15 mouse cellular contexts compared by ENCODE assay signal in genomic region chr1:164713798-164714551, GRCm38 (mm10).
A peak's percentile ranks its signal among the peaks of the same experiment; 100 is the strongest.
DNase-seq lines count a peak whose midpoint lies in the region; ATAC-seq and TF ChIP-seq lines count a peak whose summit lies in the region.
"Had no signal": no experiment of that assay in that cellular context is flagged by ENCODE, and none has a peak within 500 bp of the region (broad histone marks: within the 10 kb centered on the region; RNA-seq: fewer than 3 reads in every experiment).

No protein-coding gene starts in this region.

- H3K36me3 ChIP-seq in intestine, postnatal 0 days (ENCODE audit: control insufficient read depth, insufficient read depth) = no peaks in the 10 kb centered on the region
- no peaks in the 10 kb centered on the region for H3K36me3 ChIP-seq in liver, embryonic 12.5 days
- no peaks in the 10 kb centered on the region for H3K36me3 ChIP-seq in small intestine, adult 2 months (ENCODE audit: control insufficient read depth, insufficient read depth, low read length)
- H3K36me3 ChIP-seq: heart, embryonic 13.5 days; hindbrain, embryonic 12.5 days had no signal

- H3K27me3 ChIP-seq in intestine, postnatal 0 days (replicated peaks; ENCODE audit: control insufficient read depth, insufficient read depth, low read length) = no peaks in the 10 kb centered on the region
- no peaks in the 10 kb centered on the region for H3K27me3 ChIP-seq in liver, embryonic 12.5 days (replicated peaks)
- H3K27me3 ChIP-seq in small intestine, adult 2 months (ENCODE audit: control insufficient read depth, insufficient read depth, low read length) = no peaks in the 10 kb centered on the region
- H3K27me3 ChIP-seq: heart, embryonic 13.5 days; hindbrain, embryonic 12.5 days had no signal

- no peak overlapping the region for H3K4me3 ChIP-seq in intestine, postnatal 0 days (ENCODE audit: low read depth, low read length)
- H3K4me3 ChIP-seq in liver, embryonic 12.5 days = no peak overlapping the region
- H3K4me3 ChIP-seq in small intestine, adult 2 months (ENCODE audit: low read depth, low read length) = no peak overlapping the region
- H3K4me3 ChIP-seq: heart, embryonic 13.5 days; hindbrain, embryonic 12.5 days had no signal

- peak; percentile 58 for ATAC-seq in intestine, postnatal 0 days
- ATAC-seq in liver, embryonic 12.5 days = peak; percentile 71

- no peak overlapping the region for H3K9ac ChIP-seq in intestine, postnatal 0 days (ENCODE audit: low read depth, low read length)
- no peak overlapping the region for H3K9ac ChIP-seq in liver, embryonic 12.5 days
- H3K9ac ChIP-seq: heart, embryonic 13.5 days; hindbrain, embryonic 12.5 days had no signal

- TF ChIP-seq CTCF in intestine, postnatal 0 days (IDR thresholded peaks at IDR 0.05; ENCODE audit: low read depth) = no peak
- TF ChIP-seq CTCF in small intestine, adult 2 months (IDR thresholded peaks at IDR 0.05; ENCODE audit: extremely low read depth, insufficient read length, insufficient replicate concordance, low read depth, low read length) = no peak

- WGBS in intestine, postnatal 0 days = 35% methylated on average over 4 of the region's 4 CpGs
- 41% methylated on average over 4 of the region's 4 CpGs for WGBS in liver, embryonic 12.5 days (ENCODE audit: insufficient replicate concordance)
- WGBS in small intestine, adult 2 months = 21% methylated on average over 4 of the region's 4 CpGs

- H3K9me3 ChIP-seq in intestine, postnatal 0 days (ENCODE audit: control insufficient read depth) = no peaks in the 10 kb centered on the region
- H3K9me3 ChIP-seq in liver, embryonic 12.5 days (replicated peaks) = no peaks in the 10 kb centered on the region
- H3K9me3 ChIP-seq: heart, embryonic 13.5 days; hindbrain, embryonic 12.5 days had no signal

- H3K4me2 ChIP-seq in intestine, postnatal 0 days (replicated peaks; ENCODE audit: low read depth) = no peak overlapping the region
- no peak overlapping the region for H3K4me2 ChIP-seq in liver, embryonic 12.5 days
- H3K4me2 ChIP-seq: heart, embryonic 13.5 days; hindbrain, embryonic 12.5 days had no signal

- no peak for TF ChIP-seq POLR2A in small intestine, adult 2 months (IDR thresholded peaks at IDR 0.05; ENCODE audit: low read depth, low read length)

- H3K4me1 ChIP-seq in intestine, postnatal 0 days (replicated peaks; ENCODE audit: control insufficient read depth, insufficient read depth, low read length) = 0 out of 2 replicates have a peak, but pooled peaks cover 2% of the 10 kb centered on the region
- H3K4me1 ChIP-seq in liver, embryonic 12.5 days = no peaks in the 10 kb centered on the region
- H3K4me1 ChIP-seq in small intestine, adult 2 months (ENCODE audit: control insufficient read depth, insufficient read depth, insufficient read length, low read length) = peaks cover 26% of the 10 kb centered on the region
- H3K4me1 ChIP-seq: heart, embryonic 13.5 days; hindbrain, embryonic 12.5 days had no signal

- peak overlapping the region; percentile 60; the same call in 1 of the 2 replicates for H3K27ac ChIP-seq in intestine, postnatal 0 days (ENCODE audit: low read depth, low read length)
- no peak overlapping the region for H3K27ac ChIP-seq in liver, embryonic 12.5 days
- peak overlapping the region; percentile 86 for H3K27ac ChIP-seq in small intestine, adult 2 months (ENCODE audit: insufficient read depth, low read depth, low read length)
- H3K27ac ChIP-seq: heart, embryonic 13.5 days; hindbrain, embryonic 12.5 days had no signal

- DNase-seq in kidney, adult 11 months = peak; percentile 50
- no peak for DNase-seq in kidney, adult 18-20 months
- DNase-seq in cerebellum, postnatal 14 days = no peak
- DNase-seq in frontal cortex, postnatal 10 days (ENCODE audit: low spot score in 2 of 2) = no peak
- DNase-seq in adrenal gland, postnatal 4 days (ENCODE audit: low spot score in 2 of 2) = no peak
- DNase-seq: adrenal gland, adult 8-10 months; cerebellum, adult 9-10 months; gastrocnemius, postnatal 25 days; layer of hippocampus, postnatal 36 days; thymus, postnatal 36 days had no signal
